Mouse (Mus musculus) gastrocnemius, postnatal 10 days (tissue): ENCODE results near the gene Ptpn21. TPM values are rescaled to one million over a fixed set of nuclear protein-coding genes. Genes with fewer than 3 reads are reported as not detected.

ENCODE experiments used
- DNase-seq: peaks from one replicate; pipeline ENCODE4 v3.0.0; 2021; ENCODE audit warnings: mixed read lengths
- long read RNA-seq, 2 experiments: library from polyadenylated mRNA; stranded (forward); transcript quantifications; one replicate each; pipeline ENCODE4 v2.0.0; 2021
- total RNA-seq, 2 experiments: library from RNA; stranded (reverse); gene quantifications; 2 replicates each; pipeline ENCODE4 v1.2.3; 2021

The Ptpn21 gene
- 10 to 100 TPM; 33.5 to 39.8 TPM for total RNA-seq
- long read RNA-seq, experiment 1, full-length matches to known transcripts: 7 of 39 reads
- long read RNA-seq, experiment 1, partial matches to known transcripts: 28 of 39 reads
- long read RNA-seq, experiment 1, other reads (novel, unspliced or antisense): 4 of 39 reads
- long read RNA-seq, experiment 2, full-length matches to known transcripts: 5 of 27 reads
- long read RNA-seq, experiment 2, partial matches to known transcripts: 19 of 27 reads
- long read RNA-seq, experiment 2, other reads (novel, unspliced or antisense): 3 of 27 reads

- DNase-seq: peak; percentile 79
These were observed at the start of gene Ptpn21 for GRCm38 (mm10) chr12:98736951-98737800. TSS of gene Ptpn21 (minus strand) at chr12:98737405.

DNA sequence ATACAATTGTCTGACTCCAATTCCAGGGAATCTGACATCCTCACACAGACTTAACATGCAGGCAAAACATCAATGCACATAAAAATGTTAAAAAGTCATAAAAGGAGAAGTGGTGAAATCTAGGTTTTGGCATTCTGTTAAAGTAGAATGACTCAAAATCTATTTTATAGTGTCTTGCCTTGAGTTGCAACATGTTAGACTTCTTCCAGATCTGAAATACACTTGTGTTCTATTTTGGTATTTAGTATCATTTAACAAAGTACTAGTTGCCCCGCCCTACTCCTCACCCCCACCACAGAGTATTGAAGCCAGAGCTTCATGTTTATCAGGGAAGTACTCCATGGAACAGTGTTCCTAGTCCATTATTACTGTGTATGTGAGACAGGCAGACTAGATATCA lies 47.0 kb upstream of the Ptpn21 start:
- no peak for DNase-seq

DNA sequence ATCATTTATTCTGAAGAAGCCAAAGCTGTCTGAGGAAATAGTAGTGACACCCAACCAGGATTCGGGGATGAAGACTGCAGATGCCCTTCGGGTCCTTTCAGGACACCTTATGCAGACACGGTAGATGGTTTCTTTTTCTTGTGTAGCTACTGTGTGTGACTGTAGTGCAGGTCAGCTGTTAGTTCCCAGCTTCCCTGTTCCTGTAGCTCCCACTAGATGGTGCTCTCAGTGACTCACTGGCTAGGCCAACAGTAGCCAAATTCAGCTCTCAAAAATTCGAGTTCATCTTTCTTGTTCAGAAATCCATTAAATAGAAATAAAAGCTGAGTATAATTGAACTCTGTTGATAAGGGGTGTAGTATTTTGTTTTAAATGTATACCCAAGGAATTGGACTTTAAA lies 41.9 kb upstream of the Ptpn21 start:
- no peak for DNase-seq

DNA sequence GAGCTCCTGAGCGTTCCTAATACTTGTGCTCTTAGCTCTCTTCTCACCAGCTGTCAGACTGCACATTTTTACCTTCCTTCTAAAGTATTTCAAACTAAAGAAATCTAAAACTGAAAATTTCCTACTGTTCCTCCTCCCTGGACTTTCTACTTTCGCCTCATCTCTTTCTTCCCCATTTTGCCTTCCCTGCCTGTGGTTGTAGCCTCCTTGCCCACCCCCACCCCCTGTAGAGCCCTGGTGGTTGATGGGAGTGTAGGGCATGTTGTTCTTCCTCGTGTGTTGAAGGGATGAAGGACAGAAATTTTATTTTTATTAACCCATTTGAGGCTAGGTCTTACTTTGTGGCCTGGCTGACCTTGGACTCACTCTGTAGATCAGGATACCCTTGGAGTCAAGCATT lies 40.3 kb upstream of the Ptpn21 start:
- DNase-seq: no peak

DNA sequence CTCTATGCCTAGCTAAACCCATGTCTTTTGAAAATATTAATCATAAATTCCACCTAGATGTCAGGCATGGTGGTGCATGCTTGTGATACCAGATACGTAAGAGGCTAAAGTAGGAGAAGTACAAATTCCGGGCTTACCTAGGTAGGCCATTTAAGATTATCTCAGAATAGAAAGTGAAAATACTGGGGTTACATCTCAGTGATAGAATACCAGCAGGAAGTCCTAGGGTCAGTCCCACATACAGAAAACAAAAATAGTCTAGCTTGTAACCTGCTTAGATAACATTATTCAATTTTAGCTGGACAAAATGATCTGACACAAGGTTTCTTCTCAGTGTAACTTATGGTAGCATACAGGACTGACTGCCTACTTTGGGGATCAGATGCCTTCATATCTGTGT lies 29.0 kb upstream of the Ptpn21 start:
- DNase-seq: no peak

GRCm38 (mm10) chr12:98759700-98760099 lies 22.5 kb upstream of the Ptpn21 start:
- no peak for DNase-seq

GRCm38 (mm10) chr12:98757636-98758035 lies 20.4 kb upstream of the Ptpn21 start:
- no peak for DNase-seq

DNA sequence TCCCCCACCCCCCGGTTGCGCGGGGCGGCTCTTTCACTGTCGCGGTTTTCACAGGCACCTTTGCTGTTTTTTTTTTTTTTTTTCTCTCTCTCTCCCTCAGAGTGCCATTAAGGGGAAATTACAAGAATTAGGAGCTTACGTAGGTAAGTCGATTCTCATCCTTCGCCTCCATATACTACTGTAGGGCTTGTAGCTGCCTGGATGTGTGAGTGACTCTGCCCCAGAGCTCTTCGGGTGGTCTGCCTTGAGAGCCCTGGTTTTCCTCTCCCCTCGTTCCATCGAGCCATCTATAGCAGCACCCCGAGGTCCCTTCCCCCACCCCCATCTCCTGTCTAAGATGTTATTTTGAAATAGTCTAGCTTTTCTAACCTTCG lies 10.2 kb upstream of the Ptpn21 start:
- DNase-seq: no peak

GRCm38 (mm10) chr12:98746746-98747379 lies 9.7 kb upstream of the Ptpn21 start, which contains the start of gene Zc3h14:
TSS of gene Zc3h14 (plus strand) at chr12:98746964.
- DNase-seq: peak; percentile 95

- DNase-seq: peak; percentile 37
These were observed 8.9 kb upstream of the Ptpn21 start for GRCm38 (mm10) chr12:98746131-98746530.

- DNase-seq: no peak
These were observed 8.4 kb upstream of the Ptpn21 start for GRCm38 (mm10) chr12:98745626-98746025.

DNA sequence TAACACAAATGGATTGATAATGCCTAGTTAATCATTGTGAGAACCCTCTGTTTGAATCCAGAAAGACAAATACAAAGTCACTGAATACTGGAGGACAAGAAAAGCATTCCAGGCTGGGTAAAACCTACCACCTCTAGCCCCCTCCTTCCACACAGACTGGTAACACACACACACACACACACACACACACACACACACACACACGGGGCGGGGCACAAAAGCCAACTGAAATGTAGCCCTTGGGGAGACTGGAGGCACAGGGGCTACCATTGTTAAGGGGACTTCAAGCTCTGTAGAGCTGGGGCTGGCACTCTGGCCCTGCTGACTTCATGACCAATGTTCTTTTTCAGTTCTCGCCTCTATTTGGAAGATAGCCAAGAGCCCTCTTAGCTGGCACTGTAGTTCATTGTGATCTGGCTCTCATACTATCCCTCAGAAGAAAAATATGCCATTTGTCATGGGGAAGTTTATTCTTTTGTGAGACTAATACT lies 3.9 kb upstream of the Ptpn21 start:
- no peak for DNase-seq

GRCm38 (mm10) chr12:98737801-98738350 lies 671 bp upstream of the Ptpn21 start:
- no peak for DNase-seq

- no peak for DNase-seq
These were observed 2.1 kb downstream of the Ptpn21 start for GRCm38 (mm10) chr12:98734880-98735801.

- peak; percentile 83 for DNase-seq
These were observed 2.8 kb downstream of the Ptpn21 start for GRCm38 (mm10) chr12:98734246-98734879.

- no peak for DNase-seq
These were observed 3.4 kb downstream of the Ptpn21 start for GRCm38 (mm10) chr12:98733776-98734175.

- DNase-seq: no peak
These were observed 4.0 kb downstream of the Ptpn21 start for GRCm38 (mm10) chr12:98733165-98733564.

- no peak for DNase-seq
These were observed 6.5 kb downstream of the Ptpn21 start for GRCm38 (mm10) chr12:98730682-98731081.

DNA sequence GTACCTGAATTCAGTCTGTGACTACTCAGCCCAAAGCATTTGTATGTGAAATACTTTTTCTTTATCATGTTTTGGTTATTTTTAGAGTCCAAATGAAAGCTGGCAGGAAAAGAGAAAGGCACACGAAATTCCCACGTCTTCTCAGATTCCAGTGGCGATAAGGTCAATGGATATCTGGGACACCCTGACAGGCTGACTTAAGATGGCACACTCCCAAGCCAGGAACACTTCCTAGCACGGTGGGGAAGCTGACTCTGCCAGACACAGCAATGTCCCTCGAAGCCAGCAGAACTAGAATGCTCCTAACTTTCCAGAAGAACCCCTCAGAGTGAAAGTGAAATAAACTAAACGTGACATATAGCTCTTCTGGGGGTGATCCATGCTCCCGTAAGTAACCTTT lies 10.0 kb downstream of the Ptpn21 start:
- DNase-seq: no peak

DNA sequence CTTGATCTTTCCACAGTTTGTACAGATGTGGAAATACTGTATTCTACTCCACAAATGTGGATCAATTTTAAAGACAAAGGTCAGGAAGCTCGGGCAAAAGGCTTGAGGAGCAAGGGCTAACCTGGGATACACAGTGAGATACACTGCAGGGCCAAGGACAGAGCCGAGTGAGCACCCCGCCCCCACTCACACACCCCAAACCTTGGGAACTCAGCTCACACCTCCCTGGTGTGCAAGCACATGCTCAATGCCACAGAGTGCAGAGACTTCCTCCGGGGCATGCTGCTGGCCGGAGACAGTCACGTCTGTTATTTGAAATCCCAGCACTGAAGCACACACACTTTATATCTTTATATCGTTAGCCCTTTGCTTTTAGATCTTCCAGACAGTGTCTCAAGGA lies 11.1 kb downstream of the Ptpn21 start:
- DNase-seq: no peak

GRCm38 (mm10) chr12:98724976-98725375 lies 12.2 kb downstream of the Ptpn21 start:
- no peak for DNase-seq
